Mouse (Mus musculus) liver, postnatal 0 days (tissue): Measurements from ENCODE around the gene Foxj3.

ENCODE experiments used
- CTCF ChIP-seq: sonication (generic); IDR thresholded peaks from 2 replicates; pipeline ENCODE4 v1.5.1; 2016; ENCODE audit warnings: antibody characterized with exemption, low read depth
- EP300 ChIP-seq: IDR thresholded peaks from 2 replicates; pipeline ENCODE4 v1.6.1; 2016; ENCODE audit warnings: antibody characterized with exemption, low read depth, mild to moderate bottlenecking

- TF ChIP-seq CTCF (no peak), EP300 (no peak)
These were observed 99.9 kb downstream of the Foxj3 start for GRCm38 (mm10) chr4:119636731-119637130.
